Mouse (Mus musculus): ENCODE measurements around the gene Acsm4.

Acsm4 gene

DNA sequence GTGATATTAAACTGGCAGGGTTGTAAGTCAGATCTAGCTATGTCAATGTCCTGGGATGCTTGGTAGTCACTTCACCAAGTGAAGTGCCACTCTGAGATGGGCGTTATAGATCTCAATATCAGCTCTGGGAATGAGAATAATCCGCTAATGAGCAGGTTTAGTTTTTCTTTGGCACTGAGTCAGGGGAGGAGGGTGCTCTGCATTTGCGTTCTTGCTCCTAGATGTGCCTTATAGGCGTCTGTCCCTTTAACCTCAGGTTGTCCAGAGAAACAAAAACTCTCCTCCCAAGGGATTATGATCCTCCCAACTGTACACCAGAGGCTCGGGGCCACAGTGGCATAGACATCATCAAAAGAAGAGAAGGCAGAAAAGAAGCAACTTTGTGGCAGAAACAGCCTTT, at the start of gene Acsm4:
Acsm4 (plus strand) TSS at position 301 of the 400 bp plus-strand sequence.
- in situ Hi-C loops (cut with MboI, MseI): no loop called here

DNA sequence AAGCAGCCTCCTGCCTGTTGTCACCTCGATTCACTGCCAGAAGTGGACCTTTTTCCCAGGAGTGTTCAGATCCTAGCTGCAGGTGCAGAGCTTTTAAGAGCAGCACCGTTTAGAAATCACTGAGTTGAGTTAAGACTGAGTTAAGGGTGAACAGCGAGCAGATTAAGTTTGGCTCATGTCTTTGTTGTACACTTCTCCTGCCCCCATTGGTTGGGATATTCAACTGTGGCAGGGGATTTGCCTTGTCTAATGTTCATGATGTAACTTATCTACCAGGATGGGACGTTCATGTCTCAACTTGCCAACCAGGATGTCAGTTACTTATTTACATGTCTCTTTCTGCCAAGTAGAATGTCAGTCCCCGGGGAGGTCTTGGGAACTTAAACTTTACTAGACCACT, 47.5 kb upstream of the Acsm4 start:
- in situ Hi-C loops (cut with MboI, MseI): no loop called here

DNA sequence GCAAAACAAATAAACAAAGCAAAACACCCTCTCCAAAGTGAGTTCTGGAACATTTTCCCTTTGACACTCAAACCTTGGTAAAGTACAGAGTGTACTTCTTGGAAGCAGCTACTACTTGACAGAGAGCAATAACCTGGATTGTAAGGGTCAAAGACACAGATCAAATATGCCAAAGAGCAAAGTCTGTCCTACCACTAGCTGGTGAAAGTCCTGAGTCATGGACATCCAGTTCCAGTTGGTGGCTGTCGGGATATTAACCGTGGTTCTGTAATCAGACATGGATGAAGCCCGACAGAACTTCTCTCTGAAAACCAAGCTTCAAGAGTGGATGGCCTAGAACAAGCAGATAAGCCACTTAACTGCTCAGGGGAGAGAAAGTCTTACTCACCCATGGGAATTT, 21.9 kb upstream of the Acsm4 start:
- in situ Hi-C loops (cut with MboI, MseI): no loop called here

DNA sequence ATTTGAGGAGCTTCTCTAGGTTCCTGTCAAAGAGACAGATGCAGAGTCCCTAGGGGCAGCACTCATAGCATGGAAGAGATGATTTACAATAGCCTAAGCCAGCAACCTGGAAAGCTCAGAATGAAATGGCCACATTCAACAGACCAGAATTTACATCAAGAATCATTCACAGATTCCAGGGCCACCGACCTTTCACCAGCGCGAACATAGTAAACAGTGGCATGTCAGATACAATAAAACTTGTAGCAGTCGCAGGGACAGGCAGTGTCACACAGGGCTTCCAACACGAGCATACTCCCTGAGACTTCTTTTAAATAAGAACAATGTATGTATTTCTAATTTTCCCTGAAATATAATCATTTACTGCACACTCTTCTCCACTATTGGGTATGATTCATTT, 19.4 kb upstream of the Acsm4 start:
- in situ Hi-C loops (cut with MboI, MseI): no loop called here

DNA sequence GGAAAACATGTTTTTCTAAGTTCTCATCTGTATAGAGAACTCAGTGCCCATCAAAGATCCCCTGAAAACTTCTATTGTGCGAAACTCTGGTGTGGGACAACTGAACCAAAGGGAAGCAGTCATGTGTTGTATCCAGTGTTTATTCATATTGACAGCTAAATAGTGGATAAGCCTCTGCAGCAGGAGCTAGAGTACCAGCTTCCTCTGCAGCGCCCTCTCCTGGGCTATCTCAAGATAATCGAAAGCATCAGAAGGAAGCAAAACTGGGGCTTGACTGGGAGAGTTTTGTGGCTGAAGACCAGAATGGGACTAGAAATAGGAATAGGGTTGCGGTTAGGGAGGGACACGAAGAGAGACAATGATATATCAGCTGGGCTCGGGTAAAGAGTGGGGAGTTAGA, 18.9 kb upstream of the Acsm4 start:
- in situ Hi-C loops (cut with MboI, MseI): no loop called here

DNA sequence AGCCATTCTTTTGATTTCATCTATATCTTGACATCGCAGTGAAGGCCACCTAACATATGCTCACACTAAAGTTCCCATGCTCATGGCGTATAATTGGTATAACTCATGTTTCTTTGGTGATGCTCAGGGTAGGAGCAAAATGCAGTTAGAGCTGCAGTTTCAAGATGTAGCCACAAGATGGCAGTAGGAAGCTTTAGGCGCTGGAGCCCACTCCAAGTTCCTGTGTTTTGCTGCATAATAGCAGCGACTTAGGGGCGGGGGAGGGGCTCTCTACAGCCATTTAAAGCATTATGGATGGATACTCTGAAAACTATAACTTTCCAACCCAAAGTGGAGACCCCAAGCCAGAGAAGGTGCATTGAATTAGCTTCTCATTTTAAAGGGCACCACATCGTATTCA, 16.4 kb upstream of the Acsm4 start:
- in situ Hi-C loops (cut with MboI, MseI): no loop called here

GRCm38 (mm10) chr7:119680107-119680506, 9.7 kb upstream of the Acsm4 start:
- in situ Hi-C loops (cut with MboI, MseI): no loop called here

DNA sequence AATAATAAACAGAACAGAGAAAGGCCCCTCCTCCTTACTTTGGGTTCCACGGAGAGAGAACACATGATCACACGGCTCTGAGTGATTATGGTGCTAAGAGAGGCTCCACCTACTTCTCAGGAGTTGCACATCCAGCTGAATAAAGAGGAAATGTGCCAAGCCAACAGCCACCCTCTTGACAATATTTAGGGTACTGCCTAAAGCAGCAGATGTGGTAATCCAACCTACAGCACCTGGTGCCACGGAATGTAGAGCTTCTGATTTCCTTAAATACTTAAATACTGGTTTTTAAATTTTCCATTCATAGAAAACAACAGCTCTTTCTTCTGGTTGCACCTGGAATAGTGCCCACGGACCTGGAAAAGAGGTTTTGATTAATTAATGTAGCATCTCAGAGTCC, 7.1 kb upstream of the Acsm4 start:
- in situ Hi-C loops (cut with MboI, MseI): no loop called here

GRCm38 (mm10) chr7:119692302-119692701, 2.5 kb downstream of the Acsm4 start:
- in situ Hi-C loops (cut with MboI, MseI): no loop called here

DNA sequence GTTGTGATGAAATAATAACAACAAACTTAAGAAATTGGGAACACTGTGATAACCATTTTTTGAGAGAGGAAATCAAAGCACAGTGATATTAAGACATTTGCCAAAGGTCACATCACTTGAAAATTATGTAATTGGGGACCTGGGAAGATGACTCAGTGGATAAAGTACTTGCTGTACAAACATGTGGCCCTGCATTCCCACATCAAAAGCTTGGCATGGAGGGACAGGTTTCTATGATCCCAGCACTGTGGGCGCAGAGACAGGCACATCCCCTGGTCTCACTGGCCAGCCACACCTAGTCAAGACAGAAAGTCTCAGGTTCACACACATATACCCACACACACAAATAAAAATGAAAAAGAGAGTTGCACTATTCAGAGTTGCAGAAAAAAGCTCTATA, 5.1 kb downstream of the Acsm4 start:
- in situ Hi-C loops (cut with MboI, MseI): no loop called here

DNA sequence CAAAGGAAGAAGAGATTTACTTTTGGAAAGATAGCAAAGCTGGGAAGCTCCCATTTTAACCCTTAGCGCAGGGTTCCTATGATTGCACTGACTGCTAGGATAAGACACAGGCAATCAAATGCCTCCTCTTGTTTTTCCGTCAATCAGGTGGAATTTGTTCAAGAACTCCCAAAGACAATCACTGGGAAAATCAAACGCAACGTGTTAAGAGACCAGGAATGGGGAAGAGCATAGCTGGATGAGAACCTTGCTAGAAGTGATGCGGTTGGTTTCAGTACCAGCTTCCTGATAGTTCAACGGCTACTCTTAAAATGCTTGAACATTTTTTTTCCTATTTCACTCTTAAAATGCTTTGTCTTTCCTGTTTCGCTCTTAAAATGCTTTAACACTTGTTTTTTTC, 24.3 kb downstream of the Acsm4 start:
- in situ Hi-C loops (cut with MboI, MseI): loop anchor here (10.0 to 25.0 kb wide), 2 partner anchors 977 to 1131 kb away; partner anchors contain the start of genes Eef2k and Vps35l

- in situ Hi-C loops (cut with MboI, MseI): loop anchor here (25.0 kb wide), 1 partner anchor 983 kb away; the partner anchor contains the start of gene Vps35l
These were observed 30.6 kb downstream of the Acsm4 start, which contains the start of gene Thumpd1 for GRCm38 (mm10) chr7:119720253-119720946. TSS of gene Thumpd1 (minus strand) at chr7:119720798.

DNA sequence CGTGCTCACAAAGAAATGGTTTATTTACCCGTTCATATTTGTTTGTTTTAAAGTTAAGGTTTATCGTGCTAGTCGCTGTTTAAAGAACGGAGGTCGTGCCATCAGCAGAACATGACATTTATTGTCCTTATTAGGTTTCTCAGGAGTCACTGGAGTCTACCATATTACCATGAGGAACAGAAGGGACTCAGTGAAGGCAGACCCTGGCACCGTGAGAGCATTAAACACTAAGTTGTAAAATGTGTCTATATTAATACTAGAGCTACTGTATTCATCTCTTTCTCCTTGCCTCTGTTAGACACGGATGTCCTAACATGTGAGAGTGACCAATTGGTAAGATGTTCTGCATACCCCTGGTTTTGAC, 31.1 kb downstream of the Acsm4 start:
- in situ Hi-C loops (cut with MboI, MseI): loop anchor here (25.0 kb wide), 1 partner anchor 984 kb away; the partner anchor contains the start of gene Vps35l

GRCm38 (mm10) chr7:119727621-119728020, 37.8 kb downstream of the Acsm4 start:
- in situ Hi-C loops (cut with MboI, MseI): no loop called here

DNA sequence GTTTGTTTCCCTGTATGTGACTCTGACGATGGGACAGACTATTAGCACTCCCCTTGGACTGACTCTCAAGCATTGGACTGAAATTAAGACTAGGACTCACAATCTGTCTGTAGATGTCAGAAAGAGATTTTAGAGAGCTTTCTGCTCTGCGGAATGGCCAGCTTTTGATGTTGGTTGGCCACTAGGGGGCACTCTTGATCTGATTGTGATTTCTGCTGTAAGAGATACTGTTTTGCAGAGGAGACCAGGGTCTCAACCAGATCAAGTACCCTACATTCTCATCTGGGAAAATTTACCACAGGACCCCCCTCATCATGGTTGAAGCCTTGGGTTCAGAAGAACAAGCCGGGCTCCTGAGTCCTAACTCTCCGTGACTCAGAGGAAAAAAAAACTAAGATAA, 41.4 kb downstream of the Acsm4 start:
- in situ Hi-C loops (cut with MboI, MseI): loop anchor here (10.0 kb wide), 2 partner anchors 904 to 1954 kb away; partner anchors contain the start of gene Uqcrc2

- in situ Hi-C loops (cut with MboI, MseI): loop anchor here (10.0 kb wide), 2 partner anchors 896 to 1946 kb away; partner anchors contain the start of gene Uqcrc2
These were observed 49.1 kb downstream of the Acsm4 start for GRCm38 (mm10) chr7:119738877-119739276.

DNA sequence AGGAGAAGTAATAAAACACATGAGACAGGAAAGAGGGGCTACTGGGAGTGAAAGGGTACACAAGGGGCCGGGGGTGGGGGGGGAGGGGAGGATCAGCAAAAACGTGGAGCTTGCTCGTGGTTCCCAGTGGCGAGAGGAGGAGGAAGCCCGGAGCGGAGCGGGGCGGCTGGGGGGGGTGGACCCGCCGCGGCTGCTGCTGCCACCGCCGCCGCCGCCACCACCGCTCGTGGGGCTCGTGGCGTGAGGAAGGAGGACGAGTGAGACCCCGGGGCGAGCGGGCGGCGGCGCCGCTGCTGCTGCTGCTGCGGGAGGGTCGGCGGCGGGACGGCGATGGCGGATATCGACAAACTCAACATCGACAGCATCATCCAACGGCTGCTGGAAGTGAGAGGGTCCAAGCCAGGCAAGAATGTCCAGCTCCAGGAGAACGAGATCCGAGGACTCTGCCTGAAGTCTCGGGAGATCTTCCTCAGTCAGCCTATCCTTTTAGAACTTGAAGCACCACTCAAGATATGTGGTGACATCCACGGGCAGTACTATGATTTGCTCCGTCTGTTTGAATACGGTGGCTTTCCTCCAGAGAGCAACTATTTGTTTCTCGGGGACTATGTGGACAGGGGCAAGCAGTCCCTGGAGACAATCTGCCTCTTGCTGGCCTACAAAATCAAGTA, 50.1 kb downstream of the Acsm4 start:
- in situ Hi-C loops (cut with MboI, MseI): loop anchor here (10.0 kb wide), 2 partner anchors 895 to 1945 kb away; partner anchors contain the start of gene Uqcrc2

DNA sequence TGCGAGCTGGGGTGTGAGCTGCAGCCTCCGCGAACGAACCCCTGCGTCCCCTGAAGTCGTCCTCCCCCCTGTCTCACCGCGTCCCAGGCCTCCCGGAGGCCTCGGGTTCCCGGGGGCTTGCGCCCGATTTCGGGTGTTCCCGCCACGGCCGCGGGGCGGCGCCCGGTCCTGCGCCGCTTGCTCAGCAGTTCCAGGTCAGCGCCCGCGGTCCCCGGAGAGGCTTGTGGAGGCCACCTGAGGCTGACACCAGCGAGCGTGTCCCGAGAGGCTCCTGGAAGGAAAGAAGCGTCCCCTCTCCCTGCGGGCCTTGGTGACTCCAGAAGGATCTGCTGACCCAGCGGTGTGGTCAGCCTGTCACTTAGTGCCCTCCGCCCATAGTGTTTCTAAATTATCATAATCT, 54.5 kb downstream of the Acsm4 start:
- in situ Hi-C loops (cut with MboI, MseI): no loop called here

DNA sequence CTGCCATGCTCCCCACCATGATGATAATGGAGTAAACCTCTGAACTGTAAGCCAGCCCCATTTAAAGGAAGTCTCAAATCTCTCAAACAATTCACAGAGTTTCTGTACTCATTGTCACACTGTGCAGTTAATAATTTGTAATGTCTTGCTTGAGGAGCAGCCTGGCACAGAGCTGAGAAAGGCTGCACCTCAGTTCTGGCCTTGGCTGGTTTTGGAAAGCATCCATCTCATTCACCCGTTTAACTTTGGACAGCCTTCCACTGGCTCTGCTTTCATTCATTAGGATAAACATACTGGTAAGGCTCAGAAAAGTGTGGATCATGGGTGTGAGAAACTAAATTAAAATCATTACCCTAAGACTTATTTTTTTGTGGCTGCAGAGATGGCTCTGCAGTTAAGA, 56.0 kb downstream of the Acsm4 start:
- in situ Hi-C loops (cut with MboI, MseI): no loop called here

- in situ Hi-C loops (cut with MboI, MseI): no loop called here
These were observed 58.9 kb downstream of the Acsm4 start for GRCm38 (mm10) chr7:119748761-119749160.

DNA sequence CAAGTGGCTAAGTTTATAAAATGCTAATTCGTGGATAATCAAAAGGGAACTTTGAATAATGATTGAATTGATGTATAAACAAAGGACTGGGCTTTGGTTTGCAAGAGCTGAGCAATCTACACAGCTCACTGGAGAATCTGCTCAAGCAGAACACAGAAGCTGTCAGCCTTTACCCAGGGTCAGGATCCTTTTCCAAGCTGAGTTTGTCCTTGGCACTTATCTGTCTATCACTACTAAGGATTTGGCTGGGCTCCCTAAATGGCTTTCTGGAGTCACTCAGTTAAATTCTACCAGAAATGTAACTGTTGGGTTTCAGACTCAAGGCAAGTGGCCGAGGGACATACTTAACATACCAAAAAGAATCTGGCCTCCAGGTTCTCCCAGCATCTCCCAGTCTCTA, 60.1 kb downstream of the Acsm4 start:
- in situ Hi-C loops (cut with MboI, MseI): no loop called here

DNA sequence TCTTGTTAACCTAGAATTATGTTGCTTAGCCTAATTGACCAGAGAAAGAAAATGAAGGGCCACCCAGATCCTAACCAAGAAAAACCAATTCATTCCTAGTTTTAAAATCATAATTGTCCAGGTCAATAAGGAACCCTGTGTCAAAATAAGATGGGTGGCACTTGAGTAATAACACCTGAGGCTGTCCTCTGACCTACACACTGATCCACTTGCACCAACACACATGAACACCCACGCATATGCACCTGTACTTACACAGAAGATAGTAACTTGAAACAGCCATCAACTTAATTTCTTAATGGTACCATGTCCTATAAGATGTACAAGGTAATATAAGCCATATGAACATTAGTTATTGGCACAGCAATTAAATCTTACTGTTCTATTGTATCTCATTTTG, 63.9 kb downstream of the Acsm4 start:
- in situ Hi-C loops (cut with MboI, MseI): no loop called here

GRCm38 (mm10) chr7:119760527-119760951, 70.7 kb downstream of the Acsm4 start, which contains the start of gene Acsm3:
TSS of gene Acsm3 (plus strand) at chr7:119760923.
- in situ Hi-C loops (cut with MboI, MseI): no loop called here
